Mouse (Mus musculus) left cerebral cortex, postnatal 36 days (tissue): ENCODE results near the gene Kat7. TPM values are rescaled to one million over a fixed set of nuclear protein-coding genes. Genes with fewer than 3 reads are reported as not detected.

Experiments
- DNase-seq, 2 experiments: peaks; one replicate each; pipeline ENCODE4 v3.0.0; 2021 to 2022; ENCODE audit warnings: low spot score in 2 of 2, mixed read lengths in 1 of 2
- intact Hi-C: fragments of 180-260 bp; cut with DNase I; formaldehyde crosslinking; loops from one replicate; pipeline ENCODE4 v1.15.1; 2025
- total RNA-seq, 2 experiments: library from RNA; stranded (reverse); gene quantifications; 2 replicates each; pipeline ENCODE4 v1.2.3; 2021

The Kat7 gene
- 10 to 100 TPM; 69.3 to 74.3 TPM for total RNA-seq

- DNase-seq = peak; percentile 98
- intact Hi-C loops = loop anchor here (1.0 to 5.0 kb wide), 3 partner anchors 26 to 212 kb away; partner anchors contain the start of gene Slc35b1
These were observed at the start of gene Kat7 for GRCm38 (mm10) chr11:95310007-95310647. Kat7 (minus strand) TSS chr11:95310246.

- no peak for DNase-seq
- intact Hi-C loops = no loop called here
These were observed 48.2 kb upstream of the Kat7 start for GRCm38 (mm10) chr11:95358263-95358662.

- intact Hi-C loops = no loop called here
- no peak for DNase-seq
These were observed 46.6 kb upstream of the Kat7 start for GRCm38 (mm10) chr11:95356469-95357273.

- no peak for DNase-seq
- intact Hi-C loops = no loop called here
These were observed 46.0 kb upstream of the Kat7 start for GRCm38 (mm10) chr11:95356039-95356438.

DNA sequence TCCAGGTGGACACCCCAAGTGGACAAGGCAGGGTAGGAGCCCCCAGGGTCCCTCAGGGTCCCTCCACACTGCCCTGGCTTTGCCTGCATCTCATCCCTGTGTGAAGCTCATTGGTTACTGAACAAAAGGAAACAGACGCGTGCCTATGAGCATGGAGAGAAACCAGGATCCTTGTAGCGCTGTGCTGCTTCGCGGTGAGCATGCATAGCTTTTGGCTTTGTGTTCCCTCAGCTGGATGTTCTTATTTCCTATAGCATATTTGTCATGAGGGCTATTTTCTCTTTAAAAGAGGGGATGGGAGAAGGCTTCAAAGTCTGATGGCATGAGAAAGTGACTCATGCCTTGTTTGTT lies 45.6 kb upstream of the Kat7 start:
- DNase-seq = no peak
- intact Hi-C loops = no loop called here

GRCm38 (mm10) chr11:95354945-95355660 lies 45.1 kb upstream of the Kat7 start:
- intact Hi-C loops = no loop called here
- no peak for DNase-seq

- intact Hi-C loops = no loop called here
- DNase-seq = no peak
These were observed 44.3 kb upstream of the Kat7 start for GRCm38 (mm10) chr11:95354228-95354944.

- no peak for DNase-seq
These were observed 43.2 kb upstream of the Kat7 start for GRCm38 (mm10) chr11:95353226-95353625.

DNA sequence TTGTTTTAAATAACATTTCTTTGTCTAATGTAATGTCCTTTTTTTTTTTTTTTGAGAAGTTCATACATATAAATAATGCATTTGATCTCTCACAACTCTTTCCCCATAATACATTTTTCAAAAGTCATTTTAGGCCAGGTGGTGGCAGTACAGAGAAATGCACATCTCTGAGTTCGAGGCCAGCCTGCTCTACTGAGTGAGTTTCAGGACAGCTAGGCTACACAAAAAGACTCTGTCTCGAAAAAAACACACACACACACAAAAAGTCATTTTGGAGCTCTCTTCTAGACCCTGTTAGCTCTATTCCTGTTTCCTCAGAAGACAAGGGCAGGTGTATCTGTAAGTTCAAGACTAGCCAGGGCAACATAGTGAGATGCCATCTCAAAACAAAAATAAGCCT lies 42.6 kb upstream of the Kat7 start:
- no peak for DNase-seq
- intact Hi-C loops = no loop called here

More at GRCm38 (mm10) chr11:95353226-95353625, 43.2 kb upstream of the Kat7 start:
- intact Hi-C loops = no loop called here

- intact Hi-C loops = no loop called here
- DNase-seq = no peak
These were observed 40.9 kb upstream of the Kat7 start for GRCm38 (mm10) chr11:95350960-95351359.

- intact Hi-C loops = no loop called here
- no peak for DNase-seq
These were observed 40.2 kb upstream of the Kat7 start for GRCm38 (mm10) chr11:95350289-95350688.

GRCm38 (mm10) chr11:95344181-95344580 lies 34.1 kb upstream of the Kat7 start:
- DNase-seq = no peak
- intact Hi-C loops = no loop called here

GRCm38 (mm10) chr11:95343180-95343579 lies 33.1 kb upstream of the Kat7 start:
- intact Hi-C loops = no loop called here
- no peak for DNase-seq

- intact Hi-C loops = no loop called here
These were observed 30.6 kb upstream of the Kat7 start for GRCm38 (mm10) chr11:95340664-95341063.

GRCm38 (mm10) chr11:95340259-95340658 lies 30.2 kb upstream of the Kat7 start:
- intact Hi-C loops = no loop called here
- DNase-seq = no peak

More at GRCm38 (mm10) chr11:95340664-95341063, 30.6 kb upstream of the Kat7 start:
- no peak for DNase-seq

- intact Hi-C loops = no loop called here
- no peak for DNase-seq
These were observed 29.5 kb upstream of the Kat7 start for GRCm38 (mm10) chr11:95339471-95340021.

DNA sequence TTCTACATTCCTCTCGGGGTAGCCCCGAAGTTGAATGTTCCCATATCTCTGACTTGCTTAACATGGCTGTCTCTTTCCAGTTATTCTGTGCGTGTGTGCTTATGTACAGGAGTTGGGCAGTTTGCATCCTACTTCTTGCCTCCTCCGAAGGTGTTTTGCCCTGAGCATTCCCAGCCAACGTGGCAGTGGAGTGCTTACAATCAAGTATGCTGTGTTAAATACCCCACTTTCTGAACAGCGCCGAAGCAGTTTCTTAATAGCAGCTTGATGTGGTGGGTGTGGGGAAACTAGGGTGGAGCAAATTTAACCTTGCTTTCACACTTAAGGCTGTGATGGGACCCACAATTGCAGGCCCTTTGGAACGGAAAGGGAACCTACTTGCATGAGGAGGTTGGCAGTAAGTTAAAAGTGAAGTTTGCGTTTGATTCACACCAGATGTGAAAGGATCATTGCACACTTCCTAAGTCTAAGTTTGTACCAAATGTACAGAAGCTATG lies 27.8 kb upstream of the Kat7 start:
- intact Hi-C loops = no loop called here
- no peak for DNase-seq

- intact Hi-C loops = no loop called here
- DNase-seq = peak; percentile 30
These were observed 27.2 kb upstream of the Kat7 start for GRCm38 (mm10) chr11:95337129-95337813.
